Mouse (Mus musculus) intestine, embryonic 16.5 days (tissue): ENCODE measurements around the gene Fcnb. TPM values are rescaled to one million over a fixed set of nuclear protein-coding genes. Genes with fewer than 3 reads are reported as not detected.

Source experiments
- ATAC-seq: fragments of 200-750 bp; cut with Nextera tagmentation; 2 replicates; pipeline ENCODE4 v1.8.0; 2017; ENCODE audit warnings: moderate TSS enrichment, moderate library complexity
- H3K27ac ChIP-seq: fragments of 300-500 bp; sonication (generic); 2 replicates; pipeline ENCODE4 v1.5.1; 2014; ENCODE audit warnings: mild to moderate bottlenecking, low read length
- H3K27me3 ChIP-seq: fragments of 300-500 bp; sonication (generic); replicated peaks from 2 replicates; pipeline ENCODE4 v1.6.1; 2014; ENCODE audit warnings: low read length, control low read depth, mixed read lengths; ENCODE audit not compliant: control insufficient read depth, insufficient read depth
- H3K36me3 ChIP-seq: fragments of 300-500 bp; sonication (generic); 2 replicates; pipeline ENCODE4 v1.6.1; 2014; ENCODE audit warnings: low read length, control low read depth; ENCODE audit not compliant: control insufficient read depth, insufficient read depth
- H3K4me1 ChIP-seq: fragments of 300-500 bp; sonication (generic); 2 replicates; pipeline ENCODE4 v1.6.1; 2014; ENCODE audit warnings: low read length, control low read depth, mixed read lengths; ENCODE audit not compliant: control insufficient read depth, insufficient read depth
- H3K4me2 ChIP-seq: fragments of 300-500 bp; sonication (generic); 2 replicates; pipeline ENCODE4 v1.6.1; 2014; ENCODE audit warnings: low read depth, low read length, control low read depth
- H3K4me3 ChIP-seq: fragments of 300-500 bp; sonication (generic); 2 replicates; pipeline ENCODE4 v1.5.1; 2014; ENCODE audit warnings: mild to moderate bottlenecking, low read length
- H3K9ac ChIP-seq: fragments of 300-500 bp; sonication (generic); 2 replicates; pipeline ENCODE4 v1.6.1; 2014; ENCODE audit warnings: low read depth, low read length
- H3K9me3 ChIP-seq: fragments of 300-500 bp; sonication (generic); 2 replicates; pipeline ENCODE4 v1.6.1; 2016; ENCODE audit warnings: low read length, control low read depth; ENCODE audit not compliant: control insufficient read depth
- WGBS: fragments of 180-500 bp; shearing (Covaris S2); extraction: QIAGEN DNeasy Blood & Tissue Kit; methylation state at CpG from one replicate; pipeline ENCODE4 v1.1.7; 2014; 5-methylcytosine and 5-hydroxymethylcytosine counted together
- polyA plus RNA-seq: library from polyadenylated mRNA; unstranded; fragments of >200 nt; fragmentation: Nextera tagmentation; extraction: Ambion mirVana; gene quantifications from 2 replicates; pipeline ENCODE4 v1.2.1, GENCODE M21; 2015

Gene Fcnb
- polyA plus RNA-seq, 1 experiment from 2014 or later: 1.0 TPM

GRCm38 (mm10) chr2:28090299-28091008, 5.8 kb upstream of the Fcnb start:
- WGBS: 61% methylated on average over 7 of the region's 7 CpGs
- ATAC-seq: no peak
- Histone ChIP-seq H3K4me1 (no peaks in the 10 kb centered on the region; the same call in 1 of the 2 replicates), H3K9me3 (no peaks in the 10 kb centered on the region), H3K27ac (no peak overlapping the region), H3K4me3 (no peak overlapping the region), H3K36me3 (no peaks in the 10 kb centered on the region), H3K27me3 (no peaks in the 10 kb centered on the region), H3K4me2 (no peak overlapping the region), H3K9ac (no peak overlapping the region)

GRCm38 (mm10) chr2:28089095-28089494, 4.4 kb upstream of the Fcnb start:
- no peak overlapping the region for H3K4me2 ChIP-seq
- no peaks in the 10 kb centered on the region for H3K9me3 ChIP-seq
- no peak overlapping the region for H3K9ac ChIP-seq
- no peak overlapping the region for H3K4me3 ChIP-seq
- H3K27me3 ChIP-seq: no peaks in the 10 kb centered on the region
- no peak for ATAC-seq
- H3K27ac ChIP-seq: no peak overlapping the region
- no peaks in the 10 kb centered on the region; the same call in 1 of the 2 replicates for H3K4me1 ChIP-seq
- WGBS: 41% methylated on average over 5 of the region's 5 CpGs
- H3K36me3 ChIP-seq: no peaks in the 10 kb centered on the region

DNA sequence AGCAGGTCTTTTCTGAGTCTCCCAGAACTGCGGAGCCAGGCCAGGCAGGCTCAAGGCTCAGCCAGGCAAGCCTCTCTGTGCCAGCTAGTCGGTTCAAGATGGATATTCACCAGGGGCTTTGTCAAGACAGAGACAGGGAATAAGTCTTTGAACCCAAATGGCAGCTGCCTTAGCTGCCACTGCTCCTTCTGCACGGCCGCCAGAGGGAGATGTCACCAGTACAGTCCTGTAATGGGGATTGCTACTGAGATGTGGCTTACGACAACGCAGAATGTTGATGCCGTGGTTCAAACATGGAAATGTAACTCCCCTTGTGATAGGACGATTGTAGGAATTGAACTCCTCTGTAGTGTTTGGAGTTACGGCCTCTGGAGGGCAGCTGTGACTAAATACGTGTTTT, 1.4 kb upstream of the Fcnb start:
- Histone ChIP-seq H3K4me3 (no peak overlapping the region), H3K9me3 (no peaks in the 10 kb centered on the region), H3K9ac (no peak overlapping the region), H3K36me3 (no peaks in the 10 kb centered on the region), H3K4me2 (no peak overlapping the region), H3K27me3 (no peaks in the 10 kb centered on the region), H3K4me1 (no peaks in the 10 kb centered on the region; the same call in 1 of the 2 replicates), H3K27ac (no peak overlapping the region)
- WGBS: 71% methylated on average over 10 of the region's 10 CpGs
- ATAC-seq: no peak

DNA sequence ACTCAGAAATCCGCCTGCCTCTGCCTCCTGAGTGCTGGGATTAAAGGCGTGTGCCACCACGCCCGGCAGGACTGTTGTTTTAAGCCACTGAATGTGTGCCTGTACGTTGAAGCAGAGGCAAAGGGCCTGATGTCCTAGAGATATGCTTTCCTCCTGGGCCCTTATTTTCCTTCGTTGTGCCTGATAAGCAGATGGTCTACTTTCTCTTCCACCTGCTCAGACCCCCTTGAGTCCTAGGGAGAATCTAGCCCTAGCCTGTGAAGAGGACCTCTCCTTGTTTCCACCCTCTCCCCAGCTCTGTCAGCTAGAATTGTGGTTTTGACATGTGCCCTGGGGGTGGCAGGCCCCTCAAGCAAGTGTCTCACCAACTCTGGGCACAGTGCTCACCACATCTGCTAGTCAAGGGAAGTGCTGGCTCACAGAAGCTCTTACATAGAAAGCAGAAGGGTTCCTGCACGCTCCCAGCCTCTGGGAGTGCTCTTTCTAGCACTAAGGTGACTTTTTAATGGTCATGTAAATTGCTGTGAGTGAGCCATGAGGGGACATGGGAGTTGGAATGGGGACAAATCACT, 9.0 kb downstream of the Fcnb start:
- no peaks in the 10 kb centered on the region for H3K27me3 ChIP-seq
- no peaks in the 10 kb centered on the region for H3K9me3 ChIP-seq
- H3K4me1 ChIP-seq: no peaks in the 10 kb centered on the region
- no peak overlapping the region for H3K27ac ChIP-seq
- H3K9ac ChIP-seq: no peak overlapping the region
- no peak for ATAC-seq
- H3K4me2 ChIP-seq: no peak overlapping the region
- WGBS: 84% methylated on average over 7 of the region's 7 CpGs
- no peak overlapping the region for H3K4me3 ChIP-seq
- H3K36me3 ChIP-seq: no peaks in the 10 kb centered on the region

DNA sequence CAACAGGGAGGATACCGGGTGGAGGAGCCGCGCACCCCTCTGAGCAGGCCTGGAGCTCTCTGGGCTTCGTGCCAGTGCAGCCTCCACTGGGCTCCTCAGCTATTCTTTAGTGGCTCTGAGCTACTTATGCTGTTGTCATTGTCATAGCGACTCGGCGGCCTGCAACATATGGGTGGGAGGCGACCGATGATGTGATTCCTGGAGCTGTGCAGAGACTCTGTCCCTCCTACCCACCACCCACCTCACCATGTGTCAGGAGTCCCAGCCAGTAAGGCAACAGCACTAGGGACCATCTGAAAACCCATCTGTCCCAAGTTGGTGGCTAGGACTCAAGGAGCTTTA, 16.2 kb downstream of the Fcnb start:
- 68% methylated on average over 9 of the region's 9 CpGs for WGBS
- Histone ChIP-seq H3K27me3 (no peaks in the 10 kb centered on the region), H3K4me2 (no peak overlapping the region), H3K27ac (no peak overlapping the region), H3K36me3 (no peaks in the 10 kb centered on the region), H3K9ac (no peak overlapping the region), H3K9me3 (no peaks in the 10 kb centered on the region), H3K4me3 (no peak overlapping the region), H3K4me1 (no peaks in the 10 kb centered on the region)
- peak; percentile 26; the same call in 1 of the 2 replicates for ATAC-seq

GRCm38 (mm10) chr2:28067821-28068536, 16.7 kb downstream of the Fcnb start:
- no peaks in the 10 kb centered on the region for H3K9me3 ChIP-seq
- no peak overlapping the region for H3K27ac ChIP-seq
- no peak overlapping the region for H3K9ac ChIP-seq
- ATAC-seq: no peak
- no peaks in the 10 kb centered on the region for H3K4me1 ChIP-seq
- H3K4me2 ChIP-seq: no peak overlapping the region
- H3K36me3 ChIP-seq: no peaks in the 10 kb centered on the region
- no peaks in the 10 kb centered on the region for H3K27me3 ChIP-seq
- no peak overlapping the region for H3K4me3 ChIP-seq
- WGBS: 84% methylated on average over 2 of the region's 2 CpGs

- 73% methylated on average over 6 of the region's 6 CpGs for WGBS
- Histone ChIP-seq H3K36me3 (no peaks in the 10 kb centered on the region), H3K4me2 (no peak overlapping the region), H3K4me3 (no peak overlapping the region), H3K9ac (no peak overlapping the region), H3K9me3 (no peaks in the 10 kb centered on the region), H3K4me1 (no peaks in the 10 kb centered on the region), H3K27ac (no peak overlapping the region), H3K27me3 (no peaks in the 10 kb centered on the region)
- no peak for ATAC-seq
Measured at GRCm38 (mm10) chr2:28067175-28067574, 17.5 kb downstream of the Fcnb start.

- no peak overlapping the region for H3K9ac ChIP-seq
- H3K4me3 ChIP-seq: no peak overlapping the region
- H3K4me2 ChIP-seq: no peak overlapping the region
- H3K27me3 ChIP-seq: no peaks in the 10 kb centered on the region
- no peak for ATAC-seq
- H3K27ac ChIP-seq: no peak overlapping the region
- H3K4me1 ChIP-seq: no peaks in the 10 kb centered on the region
- H3K9me3 ChIP-seq: no peaks in the 10 kb centered on the region
- 57% methylated on average over 5 of the region's 5 CpGs for WGBS
- no peaks in the 10 kb centered on the region for H3K36me3 ChIP-seq
Measured at GRCm38 (mm10) chr2:28066686-28067085, 18.0 kb downstream of the Fcnb start.

DNA sequence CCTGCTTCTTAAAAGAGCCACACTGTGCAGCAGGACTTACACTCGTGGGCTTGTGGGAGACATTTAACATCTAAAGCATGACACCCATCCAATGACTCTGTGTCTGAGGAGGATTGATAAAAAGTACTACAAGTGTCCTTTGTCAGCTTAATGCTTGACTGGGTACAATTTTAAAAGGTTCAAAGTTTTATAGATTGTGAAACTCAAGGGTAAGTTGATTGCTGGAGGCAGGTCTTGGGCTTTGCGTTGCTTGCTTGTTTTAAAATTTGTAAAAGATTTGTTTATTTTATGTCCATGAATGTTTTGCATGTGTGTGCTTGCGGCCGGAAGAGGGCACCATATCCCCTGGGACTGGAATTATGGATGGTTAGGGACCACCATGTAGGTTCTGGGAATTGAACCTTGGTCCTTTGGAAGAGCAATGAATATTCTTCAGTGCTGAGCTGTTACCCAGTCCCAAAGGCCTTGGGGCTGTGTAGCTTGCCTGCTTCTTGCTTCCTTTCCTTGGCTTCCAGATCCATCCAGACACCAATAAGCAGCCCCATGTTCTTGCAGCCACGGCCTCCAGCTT, 19.5 kb downstream of the Fcnb start:
- WGBS: 85% methylated on average over 5 of the region's 5 CpGs
- ATAC-seq: no peak

More for the DNA sequence above, 19.5 kb downstream of the Fcnb start:
- Histone ChIP-seq H3K4me2 (no peak overlapping the region), H3K4me1 (no peaks in the 10 kb centered on the region), H3K4me3 (no peak overlapping the region), H3K9ac (no peak overlapping the region), H3K27me3 (no peaks in the 10 kb centered on the region), H3K27ac (no peak overlapping the region), H3K9me3 (no peaks in the 10 kb centered on the region), H3K36me3 (no peaks in the 10 kb centered on the region)
